Mouse (Mus musculus): ENCODE measurements around the gene Ldlrad3. TPM values are rescaled to one million over a fixed set of nuclear protein-coding genes. Genes with fewer than 3 reads are reported as not detected.

Gene Ldlrad3
- polyA plus RNA-seq, 1 experiment from 2014 or later, result 28.8 TPM

DNA sequence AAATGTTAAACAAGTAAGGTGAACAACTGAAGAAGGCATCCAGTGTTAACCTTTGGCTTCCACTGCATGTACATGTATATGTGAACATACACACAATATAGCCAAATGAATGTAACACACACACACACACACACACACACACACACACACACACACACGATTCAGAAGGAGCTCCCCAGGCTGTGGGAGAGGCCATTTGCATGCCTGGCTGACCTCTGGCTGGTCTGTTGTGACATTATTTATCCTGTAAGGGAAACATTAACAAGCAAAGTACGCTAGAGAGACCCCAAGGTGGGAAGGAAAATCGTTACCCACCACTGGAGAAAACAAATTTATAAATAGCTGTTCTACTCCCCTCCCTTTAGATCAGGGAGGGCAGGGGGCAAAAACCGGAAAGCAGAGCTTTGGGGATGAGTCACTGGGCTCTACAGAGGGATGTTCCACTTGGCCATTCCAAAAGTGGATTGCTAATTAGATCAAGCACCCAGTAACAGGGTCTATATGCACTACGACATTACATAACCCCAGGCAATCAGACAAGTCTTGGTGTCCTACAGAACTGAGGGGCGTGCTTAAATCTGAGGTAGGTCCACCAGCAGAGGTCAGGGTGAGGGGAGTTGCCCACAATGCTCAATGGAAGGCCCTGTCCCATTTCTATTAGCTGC lies 174.7 kb downstream of the Ldlrad3 start:
- Histone ChIP-seq H3K27ac (replicated peaks) (no peak overlapping the region), H3K9me3 (no peaks in the 10 kb centered on the region), H3K4me1 (replicated peaks) (peaks cover 21% of the 10 kb centered on the region), H3K4me2 (no peak overlapping the region), H3K36me3 (no peaks in the 10 kb centered on the region), H3K27me3 (no peaks in the 10 kb centered on the region), H3K4me3 (no peak overlapping the region), H3K9ac (no peak overlapping the region)
- no peak for ATAC-seq (ENCODE audit: low FRiP score, low read depth)
- 67% methylated on average over 6 of the region's 6 CpGs for WGBS

GRCm38 (mm10) chr2:102009766-102010265 lies 176.4 kb downstream of the Ldlrad3 start:
- Histone ChIP-seq H3K27ac (replicated peaks) (no peak overlapping the region), H3K4me1 (replicated peaks) (peaks cover 36% of the 10 kb centered on the region), H3K27me3 (no peaks in the 10 kb centered on the region), H3K4me3 (no peak overlapping the region), H3K9ac (no peak overlapping the region), H3K4me2 (no peak overlapping the region), H3K9me3 (no peaks in the 10 kb centered on the region), H3K36me3 (no peaks in the 10 kb centered on the region)
- ATAC-seq (ENCODE audit: low FRiP score, low read depth), result no peak
- 73% methylated on average over 6 of the region's 6 CpGs for WGBS

GRCm38 (mm10) chr2:102006143-102006542 lies 180.0 kb downstream of the Ldlrad3 start:
- H3K4me2 ChIP-seq, result no peak overlapping the region
- no peaks in the 10 kb centered on the region for H3K27me3 ChIP-seq
- H3K9me3 ChIP-seq, result no peaks in the 10 kb centered on the region
- 12% methylated on average over 4 of the region's 4 CpGs for WGBS
- no peaks in the 10 kb centered on the region for H3K36me3 ChIP-seq
- peak overlapping the region; percentile 46 for H3K27ac ChIP-seq (replicated peaks)
- H3K9ac ChIP-seq, result no peak overlapping the region
- peaks cover 70% of the 10 kb centered on the region for H3K4me1 ChIP-seq (replicated peaks)
- ATAC-seq (ENCODE audit: low FRiP score, low read depth), result no peak
- H3K4me3 ChIP-seq, result no peak overlapping the region

DNA sequence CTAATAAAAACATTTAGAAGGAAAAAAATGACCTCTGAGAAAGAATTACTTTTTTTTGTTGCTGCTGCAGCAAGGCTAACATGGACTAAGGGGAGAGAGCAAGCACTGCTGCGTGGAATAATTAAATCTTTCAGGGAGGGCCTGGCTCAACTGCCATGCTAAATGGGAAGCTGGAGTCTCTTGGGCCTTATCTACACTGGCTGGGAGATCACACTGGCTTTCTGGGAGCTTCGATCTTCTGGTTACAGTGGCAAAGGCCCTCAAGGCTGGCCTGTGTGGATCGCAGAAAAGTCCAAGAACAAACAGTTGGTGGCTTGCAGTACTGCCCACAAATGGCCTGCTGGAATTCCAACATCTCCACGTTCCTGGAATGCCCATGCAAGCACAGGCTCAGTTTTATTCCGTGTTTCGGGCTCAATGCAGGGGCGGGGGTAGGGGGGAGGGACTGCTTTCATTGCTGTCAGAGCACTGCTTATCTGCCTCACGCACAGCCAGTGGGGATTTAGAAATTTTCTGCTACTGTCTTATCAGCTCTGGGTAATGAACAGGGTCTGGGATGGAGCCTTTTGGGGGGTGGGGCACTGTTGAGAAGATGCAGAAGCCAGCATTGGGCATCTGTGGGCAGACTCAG lies 180.7 kb downstream of the Ldlrad3 start:
- Histone ChIP-seq H3K27me3 (no peaks in the 10 kb centered on the region), H3K9me3 (no peaks in the 10 kb centered on the region), H3K27ac (replicated peaks) (peak overlapping the region; percentile 46), H3K4me3 (no peak overlapping the region), H3K4me2 (no peak overlapping the region), H3K36me3 (no peaks in the 10 kb centered on the region), H3K9ac (no peak overlapping the region), H3K4me1 (replicated peaks) (peaks cover 72% of the 10 kb centered on the region)
- 19% methylated on average over 8 of the region's 8 CpGs for WGBS
- ATAC-seq (ENCODE audit: low FRiP score, low read depth), result peak; percentile 20; the same call in 1 of the 2 replicates

- Histone ChIP-seq H3K27me3 (no peaks in the 10 kb centered on the region), H3K36me3 (no peaks in the 10 kb centered on the region), H3K27ac (replicated peaks) (peak overlapping the region; percentile 78), H3K4me3 (no peak overlapping the region), H3K9me3 (no peaks in the 10 kb centered on the region), H3K4me1 (replicated peaks) (peaks cover 83% of the 10 kb centered on the region), H3K9ac (no peak overlapping the region), H3K4me2 (no peak overlapping the region; the same call in 1 of the 2 replicates)
- no peak for ATAC-seq (ENCODE audit: low FRiP score, low read depth)
- 23% methylated on average over 7 of the region's 7 CpGs for WGBS
Observed at GRCm38 (mm10) chr2:102003776-102004264, 182.4 kb downstream of the Ldlrad3 start.

GRCm38 (mm10) chr2:102002974-102003775 lies 183.0 kb downstream of the Ldlrad3 start:
- WGBS, result 8% methylated on average over 8 of the region's 8 CpGs
- no peak overlapping the region; the same call in 1 of the 2 replicates for H3K4me2 ChIP-seq
- H3K9ac ChIP-seq, result no peak overlapping the region
- no peaks in the 10 kb centered on the region for H3K36me3 ChIP-seq
- peak; percentile 69 for ATAC-seq (ENCODE audit: low FRiP score, low read depth)
- H3K27ac ChIP-seq (replicated peaks), result peak overlapping the region; percentile 78
- no peaks in the 10 kb centered on the region for H3K9me3 ChIP-seq
- H3K4me3 ChIP-seq, result no peak overlapping the region
- peaks cover 84% of the 10 kb centered on the region for H3K4me1 ChIP-seq (replicated peaks)
- H3K27me3 ChIP-seq, result no peaks in the 10 kb centered on the region

- ATAC-seq (ENCODE audit: low FRiP score, low read depth), result no peak
- Histone ChIP-seq H3K9me3 (no peaks in the 10 kb centered on the region), H3K9ac (no peak overlapping the region), H3K27ac (replicated peaks) (peak overlapping the region; percentile 78), H3K4me1 (replicated peaks) (peaks cover 84% of the 10 kb centered on the region), H3K27me3 (no peaks in the 10 kb centered on the region), H3K36me3 (no peaks in the 10 kb centered on the region), H3K4me3 (no peak overlapping the region), H3K4me2 (no peak overlapping the region; the same call in 1 of the 2 replicates)
- WGBS, result 39% methylated on average over 12 of the region's 12 CpGs
Observed at GRCm38 (mm10) chr2:102002408-102002973, 183.7 kb downstream of the Ldlrad3 start.

DNA sequence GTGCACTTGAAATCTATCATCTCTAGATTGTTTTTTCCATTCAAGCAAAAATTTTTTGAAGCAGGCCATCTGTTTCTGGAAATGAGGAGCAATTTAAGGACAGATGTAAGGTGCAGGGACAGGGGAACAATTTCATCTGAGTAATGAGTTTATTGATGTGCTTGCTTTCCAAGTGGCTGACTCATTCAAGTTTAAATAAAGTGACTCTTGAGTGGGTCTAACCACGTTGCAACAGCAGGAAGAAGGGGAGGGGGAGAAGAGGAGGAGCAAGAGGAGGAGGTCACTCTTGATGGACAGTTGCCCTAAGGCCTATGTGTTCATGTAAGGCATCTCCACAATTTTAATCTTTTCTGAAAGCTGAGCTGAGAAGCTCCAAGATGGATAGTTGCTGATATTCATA lies 184.5 kb downstream of the Ldlrad3 start:
- H3K4me1 ChIP-seq (replicated peaks), result peaks cover 87% of the 10 kb centered on the region
- no peaks in the 10 kb centered on the region for H3K36me3 ChIP-seq
- H3K9me3 ChIP-seq, result no peaks in the 10 kb centered on the region
- 0% methylated on average over 1 of the region's 1 CpGs for WGBS
- no peak overlapping the region for H3K9ac ChIP-seq
- H3K4me3 ChIP-seq, result no peak overlapping the region
- no peak for ATAC-seq (ENCODE audit: low FRiP score, low read depth)
- no peak overlapping the region for H3K4me2 ChIP-seq
- peak overlapping the region; percentile 78; the same call in 1 of the 2 replicates for H3K27ac ChIP-seq (replicated peaks)
- no peaks in the 10 kb centered on the region for H3K27me3 ChIP-seq

GRCm38 (mm10) chr2:101998911-101999572 lies 187.1 kb downstream of the Ldlrad3 start:
- Histone ChIP-seq H3K27ac (replicated peaks) (peak overlapping the region; percentile 32; the same call in 1 of the 2 replicates), H3K9me3 (no peaks in the 10 kb centered on the region), H3K4me3 (no peak overlapping the region), H3K4me1 (replicated peaks) (peaks cover 66% of the 10 kb centered on the region), H3K27me3 (no peaks in the 10 kb centered on the region), H3K36me3 (no peaks in the 10 kb centered on the region), H3K4me2 (no peak overlapping the region), H3K9ac (no peak overlapping the region)
- 0 out of 2 replicates have a peak, but pooled peaks have one; percentile 9 for ATAC-seq (ENCODE audit: low FRiP score, low read depth)
- WGBS, result 31% methylated on average over 11 of the region's 11 CpGs

GRCm38 (mm10) chr2:101997013-101997412 lies 189.2 kb downstream of the Ldlrad3 start:
- no peak overlapping the region for H3K4me2 ChIP-seq
- no peaks in the 10 kb centered on the region for H3K9me3 ChIP-seq
- no peak overlapping the region for H3K9ac ChIP-seq
- no peaks in the 10 kb centered on the region for H3K27me3 ChIP-seq
- H3K36me3 ChIP-seq, result no peaks in the 10 kb centered on the region
- no peak overlapping the region for H3K4me3 ChIP-seq
- H3K4me1 ChIP-seq (replicated peaks), result peaks cover 49% of the 10 kb centered on the region
- WGBS, result 38% methylated on average over 11 of the region's 11 CpGs
- no peak for ATAC-seq (ENCODE audit: low FRiP score, low read depth)
- 0 out of 2 replicates have a peak overlapping the region, but pooled peaks have one; percentile 24 for H3K27ac ChIP-seq (replicated peaks)
